Mouse (Mus musculus) kidney, embryonic 14.5 days (tissue): Measurements from ENCODE around the gene Prkca. TPM values are rescaled to one million over a fixed set of nuclear protein-coding genes. Genes with fewer than 3 reads are reported as not detected.
"Not testable (repeated sequence)": the region's sequence is repeated elsewhere in the genome, so short reads cannot be mapped to it uniquely, and the experiment has no call there.

Experiments
- ATAC-seq: fragments of 200-750 bp; cut with Nextera tagmentation; 2 replicates; pipeline ENCODE4 v1.8.0; 2017; ENCODE audit warnings: moderate number of reproducible peaks, mild to moderate bottlenecking, moderate TSS enrichment, moderate library complexity; ENCODE audit not compliant: low FRiP score, low TSS enrichment
- H3K27ac ChIP-seq: fragments of 300-500 bp; sonication (generic); 2 replicates; pipeline ENCODE4 v1.5.1; 2014; ENCODE audit warnings: low read depth, mild to moderate bottlenecking, low read length, moderate library complexity, mixed read lengths
- H3K27me3 ChIP-seq: fragments of 300-500 bp; sonication (generic); 2 replicates; pipeline ENCODE4 v1.6.1; 2014; ENCODE audit warnings: mild to moderate bottlenecking, low read length; ENCODE audit not compliant: control insufficient read depth, insufficient read depth
- H3K36me3 ChIP-seq: fragments of 300-500 bp; sonication (generic); 2 replicates; pipeline ENCODE4 v1.6.1; 2014; ENCODE audit warnings: low read length, mixed read lengths; ENCODE audit not compliant: control insufficient read depth, insufficient read depth
- H3K4me1 ChIP-seq: fragments of 300-500 bp; sonication (generic); 2 replicates; pipeline ENCODE4 v1.6.1; 2014; ENCODE audit warnings: low read length, mixed read lengths; ENCODE audit not compliant: control insufficient read depth, insufficient read depth
- H3K4me2 ChIP-seq: fragments of 300-500 bp; sonication (generic); replicated peaks from 2 replicates; pipeline ENCODE4 v1.6.1; 2014; ENCODE audit warnings: low read depth, mild to moderate bottlenecking, low read length
- H3K4me3 ChIP-seq: fragments of 300-500 bp; sonication (generic); 2 replicates; pipeline ENCODE4 v1.5.1; 2014; ENCODE audit warnings: mild to moderate bottlenecking, low read length
- H3K9ac ChIP-seq: fragments of 300-500 bp; sonication (generic); 2 replicates; pipeline ENCODE4 v1.6.1; 2014; ENCODE audit warnings: low read depth, mild to moderate bottlenecking, low read length, moderate library complexity
- H3K9me3 ChIP-seq: fragments of 300-500 bp; sonication (generic); 2 replicates; pipeline ENCODE4 v1.6.1; 2016; ENCODE audit warnings: low read length; ENCODE audit not compliant: control insufficient read depth
- WGBS: fragments of 180-500 bp; shearing (Covaris S2); extraction: QIAGEN DNeasy Blood & Tissue Kit; methylation state at CpG from one replicate; pipeline ENCODE4 v1.1.7; 2014; 5-methylcytosine and 5-hydroxymethylcytosine counted together
- polyA plus RNA-seq: library from polyadenylated mRNA; unstranded; fragments of >200 nt; fragmentation: Nextera tagmentation; extraction: Ambion mirVana; gene quantifications from 2 replicates; pipeline ENCODE4 v1.2.1, GENCODE M21; 2014

The Prkca gene
- polyA plus RNA-seq, 1 experiment from 2014 or later, result 10.9 TPM

GRCm38 (mm10) chr11:108093248-108093647 lies 250.5 kb downstream of the Prkca start:
- Histone ChIP-seq H3K9ac (no peak overlapping the region), H3K4me2 (no peak overlapping the region), H3K9me3 (no peaks in the 10 kb centered on the region), H3K4me1 (no peaks in the 10 kb centered on the region), H3K4me3 (no peak overlapping the region), H3K27ac (no peak overlapping the region), H3K36me3 (no peaks in the 10 kb centered on the region), H3K27me3 (no peaks in the 10 kb centered on the region)
- 93% methylated on average over 4 of the region's 4 CpGs for WGBS
- ATAC-seq, result no peak

- no peaks in the 10 kb centered on the region for H3K9me3 ChIP-seq
- no peak overlapping the region for H3K4me3 ChIP-seq
- H3K9ac ChIP-seq, result no peak overlapping the region
- WGBS, result 92% methylated on average over 3 of the region's 3 CpGs
- no peak overlapping the region for H3K4me2 ChIP-seq
- ATAC-seq, result no peak
- H3K36me3 ChIP-seq, result no peaks in the 10 kb centered on the region
- no peak overlapping the region for H3K27ac ChIP-seq
- no peaks in the 10 kb centered on the region for H3K4me1 ChIP-seq
- H3K27me3 ChIP-seq, result no peaks in the 10 kb centered on the region
Measured at GRCm38 (mm10) chr11:108091238-108091637, 252.5 kb downstream of the Prkca start.

GRCm38 (mm10) chr11:108090706-108091105 lies 253.0 kb downstream of the Prkca start:
- WGBS, result 30% methylated on average over 8 of the region's 8 CpGs
- Histone ChIP-seq H3K9ac (no peak overlapping the region), H3K4me2 (no peak overlapping the region), H3K36me3 (no peaks in the 10 kb centered on the region), H3K4me3 (no peak overlapping the region), H3K4me1 (no peaks in the 10 kb centered on the region), H3K9me3 (no peaks in the 10 kb centered on the region), H3K27me3 (no peaks in the 10 kb centered on the region), H3K27ac (no peak overlapping the region)
- no peak for ATAC-seq

GRCm38 (mm10) chr11:108088063-108088462 lies 255.7 kb downstream of the Prkca start:
- WGBS, result 96% methylated on average over 5 of the region's 5 CpGs
- Histone ChIP-seq H3K4me1 (no peaks in the 10 kb centered on the region), H3K9ac (no peak overlapping the region), H3K27ac (no peak overlapping the region), H3K27me3 (no peaks in the 10 kb centered on the region), H3K4me2 (no peak overlapping the region), H3K36me3 (no peaks in the 10 kb centered on the region), H3K9me3 (no peaks in the 10 kb centered on the region), H3K4me3 (no peak overlapping the region)
- no peak for ATAC-seq

- not testable (repeated sequence) for H3K9ac ChIP-seq, H3K9me3 ChIP-seq, H3K4me2 ChIP-seq, H3K36me3 ChIP-seq, H3K4me1 ChIP-seq, H3K4me3 ChIP-seq, H3K27me3 ChIP-seq, H3K27ac ChIP-seq, ATAC-seq
- WGBS, result 79% methylated on average over 1 of the region's 1 CpGs
Measured at GRCm38 (mm10) chr11:108087105-108087700, 256.5 kb downstream of the Prkca start.

GRCm38 (mm10) chr11:108082673-108083072 lies 261.1 kb downstream of the Prkca start:
- no peak overlapping the region for H3K4me3 ChIP-seq
- H3K27ac ChIP-seq, result no peak overlapping the region
- H3K4me2 ChIP-seq, result no peak overlapping the region
- no peaks in the 10 kb centered on the region for H3K36me3 ChIP-seq
- no peaks in the 10 kb centered on the region for H3K9me3 ChIP-seq
- no peak overlapping the region for H3K9ac ChIP-seq
- H3K4me1 ChIP-seq, result no peaks in the 10 kb centered on the region
- no peak for ATAC-seq
- no peaks in the 10 kb centered on the region for H3K27me3 ChIP-seq

- no peaks in the 10 kb centered on the region for H3K27me3 ChIP-seq
- no peak overlapping the region for H3K27ac ChIP-seq
- no peak overlapping the region for H3K4me2 ChIP-seq
- H3K4me3 ChIP-seq, result no peak overlapping the region
- H3K36me3 ChIP-seq, result no peaks in the 10 kb centered on the region
- H3K9me3 ChIP-seq, result no peaks in the 10 kb centered on the region
- no peak for ATAC-seq
- H3K4me1 ChIP-seq, result no peaks in the 10 kb centered on the region
- H3K9ac ChIP-seq, result no peak overlapping the region
- 91% methylated on average over 5 of the region's 5 CpGs for WGBS
Measured at GRCm38 (mm10) chr11:108079946-108080650, 263.6 kb downstream of the Prkca start.

GRCm38 (mm10) chr11:108079454-108079853 lies 264.3 kb downstream of the Prkca start:
- H3K27me3 ChIP-seq, result no peaks in the 10 kb centered on the region
- no peak overlapping the region for H3K4me3 ChIP-seq
- H3K4me2 ChIP-seq, result no peak overlapping the region
- no peak for ATAC-seq
- no peaks in the 10 kb centered on the region for H3K4me1 ChIP-seq
- H3K9ac ChIP-seq, result no peak overlapping the region
- WGBS, result 86% methylated on average over 5 of the region's 5 CpGs
- no peaks in the 10 kb centered on the region for H3K9me3 ChIP-seq
- no peaks in the 10 kb centered on the region for H3K36me3 ChIP-seq
- no peak overlapping the region for H3K27ac ChIP-seq

GRCm38 (mm10) chr11:108077514-108077913 lies 266.2 kb downstream of the Prkca start:
- Histone ChIP-seq H3K36me3 (no peaks in the 10 kb centered on the region), H3K27me3 (no peaks in the 10 kb centered on the region), H3K27ac (no peak overlapping the region), H3K4me1 (no peaks in the 10 kb centered on the region), H3K9me3 (no peaks in the 10 kb centered on the region), H3K4me2 (no peak overlapping the region), H3K4me3 (no peak overlapping the region), H3K9ac (no peak overlapping the region)
- 89% methylated on average over 3 of the region's 3 CpGs for WGBS
- ATAC-seq, result no peak
